Mouse (Mus musculus) brain, embryonic 14.5 days (tissue): ENCODE measurements around the gene Fam78a. TPM values are rescaled to one million over a fixed set of nuclear protein-coding genes. Genes with fewer than 3 reads are reported as not detected.

ENCODE experiments used
- DNase-seq: peaks from one replicate; pipeline ENCODE4 v3.0.0-alpha.2; 2011; ENCODE audit warnings: low read depth
- CTCF ChIP-seq: fragments of 200-500 bp; IDR thresholded peaks from 2 replicates; pipeline ENCODE4 v1.5.1; 2012; ENCODE audit warnings: inconsistent platforms, mild to moderate bottlenecking, moderate library complexity, borderline replicate concordance; ENCODE audit not compliant: insufficient read depth, insufficient read length; ENCODE audit errors: extremely low read depth
- POLR2A ChIP-seq: fragments of 200-500 bp; IDR thresholded peaks from 2 replicates; pipeline ENCODE4 v1.6.1; 2012; ENCODE audit warnings: mild to moderate bottlenecking, inconsistent platforms, borderline replicate concordance; ENCODE audit not compliant: poor library complexity, insufficient read depth, insufficient read length, severe bottlenecking; ENCODE audit errors: extremely low read depth
- polyA plus RNA-seq: library from polyadenylated mRNA; depleted of rRNA; stranded (reverse); fragments of >200 nt; gene quantifications from 2 replicates; pipeline ENCODE4 v1.2.3, GENCODE M21; 2012

Fam78a gene
- polyA plus RNA-seq, 1 experiment, result 0.86 TPM

- DNase-seq, result no peak
- TF ChIP-seq CTCF, result no peak
- no peak for TF ChIP-seq POLR2A
Measured at GRCm38 (mm10) chr2:32119802-32120750, 35.4 kb upstream of the Fam78a start.

GRCm38 (mm10) chr2:32115851-32116268 lies 31.2 kb upstream of the Fam78a start:
- TF ChIP-seq CTCF, result no peak
- TF ChIP-seq POLR2A, result no peak
- DNase-seq, result no peak

- TF ChIP-seq CTCF, result no peak
- no peak for TF ChIP-seq POLR2A
- DNase-seq, result no peak
Measured at GRCm38 (mm10) chr2:32112548-32112947, 27.9 kb upstream of the Fam78a start.

GRCm38 (mm10) chr2:32111268-32111667 lies 26.6 kb upstream of the Fam78a start:
- DNase-seq, result no peak
- TF ChIP-seq POLR2A (no peak), CTCF (no peak)

- no peak for TF ChIP-seq POLR2A
- TF ChIP-seq CTCF, result no peak
- no peak for DNase-seq
Measured at GRCm38 (mm10) chr2:32105930-32106329, 21.3 kb upstream of the Fam78a start.

- TF ChIP-seq POLR2A, result no peak
- TF ChIP-seq CTCF, result no peak
- no peak for DNase-seq
Measured at GRCm38 (mm10) chr2:32105117-32105913, 20.7 kb upstream of the Fam78a start.

- TF ChIP-seq POLR2A (no peak), CTCF (no peak)
- no peak for DNase-seq
Measured at GRCm38 (mm10) chr2:32104122-32104521, 19.5 kb upstream of the Fam78a start.

- DNase-seq, result no peak
- no peak for TF ChIP-seq POLR2A
- TF ChIP-seq CTCF, result no peak
Measured at GRCm38 (mm10) chr2:32103557-32103956, 18.9 kb upstream of the Fam78a start.

- peak; percentile 4 for DNase-seq
- TF ChIP-seq POLR2A, result no peak
- no peak for TF ChIP-seq CTCF
Measured at GRCm38 (mm10) chr2:32102944-32103343, 18.3 kb upstream of the Fam78a start.

GRCm38 (mm10) chr2:32096122-32096420 lies 11.4 kb upstream of the Fam78a start:
- DNase-seq, result no peak
- TF ChIP-seq POLR2A (no peak), CTCF (no peak)

GRCm38 (mm10) chr2:32095351-32096121 lies 10.9 kb upstream of the Fam78a start, which contains the start of gene Plpp7:
Gene Plpp7 (plus strand): TSS chr2:32095528.
- DNase-seq, result peak; percentile 93
- peak; percentile 19; the same call in 1 of the 2 replicates for TF ChIP-seq POLR2A
- no peak for TF ChIP-seq CTCF
